Mouse (Mus musculus) ES-E14 (cell line): Measurements from ENCODE around the gene Ralgapa2. TPM values are rescaled to one million over a fixed set of nuclear protein-coding genes. Genes with fewer than 3 reads are reported as not detected.
A peak's percentile ranks its signal among the peaks of the same experiment; 100 is the strongest.

Experiments
- DNase-seq: peaks from one replicate; pipeline ENCODE4 v3.0.0-alpha.2; 2013; ENCODE audit warnings: low read depth, low spot score
- H3K27ac ChIP-seq: 2 replicates; pipeline ENCODE4 v1.5.1; 2012; ENCODE audit warnings: low read depth, mild to moderate bottlenecking, low read length, moderate library complexity, mixed read lengths; ENCODE audit not compliant: poor library complexity, insufficient read depth, severe bottlenecking
- H3K36me3 ChIP-seq: 2 replicates; pipeline ENCODE4 v1.6.1; 2012; ENCODE audit warnings: mild to moderate bottlenecking, low read length, moderate library complexity, mixed read lengths; ENCODE audit not compliant: control insufficient read depth, poor library complexity, insufficient read depth, severe bottlenecking
- H3K4me1 ChIP-seq, 2 experiments: fragments of 150-350 bp in 1 of 2; sonication (generic) in 1 of 2; 2 replicates each; pipeline ENCODE4 v1.6.1; 2012; ENCODE audit warnings: low read length in 2 of 2, mild to moderate bottlenecking in 1 of 2, mixed read lengths in 1 of 2; ENCODE audit not compliant: control insufficient read depth in 2 of 2, insufficient read depth in 2 of 2, poor library complexity in 1 of 2
- H3K4me3 ChIP-seq, 2 experiments: fragments of 150-350 bp in 1 of 2; sonication (generic) in 1 of 2; 2 replicates each; pipeline ENCODE4 v1.5.1; 2012; ENCODE audit warnings: low read length in 2 of 2, low read depth in 1 of 2, mild to moderate bottlenecking in 1 of 2, mixed read lengths in 1 of 2; ENCODE audit not compliant: insufficient read depth in 1 of 2, poor library complexity in 1 of 2, severe bottlenecking in 1 of 2
- H3K9ac ChIP-seq: 2 replicates; pipeline ENCODE4 v1.6.1; 2012; ENCODE audit warnings: low read depth, mild to moderate bottlenecking, low read length, mixed read lengths; ENCODE audit not compliant: poor library complexity, insufficient read depth, severe bottlenecking
- H3K9me3 ChIP-seq: fragments of 150-350 bp; sonication (generic); 2 replicates; pipeline ENCODE4 v1.6.1; 2012; ENCODE audit warnings: low read depth, mild to moderate bottlenecking, low read length; ENCODE audit not compliant: control insufficient read depth, insufficient read depth
- CHD2 ChIP-seq: IDR thresholded peaks from 2 replicates; pipeline ENCODE4 v1.6.1; 2014; ENCODE audit warnings: mild to moderate bottlenecking, low read depth, low read length, inconsistent platforms
- HCFC1 ChIP-seq: IDR thresholded peaks from 2 replicates; pipeline ENCODE4 v1.6.1; 2012; ENCODE audit warnings: low read length, inconsistent platforms, borderline replicate concordance; ENCODE audit not compliant: insufficient read depth
- MAFK ChIP-seq: IDR thresholded peaks from 2 replicates; pipeline ENCODE4 v1.6.1; 2014; ENCODE audit warnings: mild to moderate bottlenecking, low read depth, low read length, inconsistent platforms; ENCODE audit not compliant: insufficient read depth
- ZC3H11A ChIP-seq: IDR thresholded peaks from 2 replicates; pipeline ENCODE4 v1.6.1; 2012; ENCODE audit warnings: low read depth, mild to moderate bottlenecking, inconsistent platforms, low read length, borderline replicate concordance
- ZNF384 ChIP-seq: IDR thresholded peaks from 2 replicates; pipeline ENCODE4 v1.6.1; 2012; ENCODE audit warnings: low read depth, low read length, inconsistent platforms
- in situ Hi-C, 2 experiments: fragments of 600-800 bp; cut with MboI; formaldehyde crosslinking; loops; one replicate each; pipeline ENCODE4 v1.15.1; 2025; ENCODE audit warnings: low sequenced_read_pairs in 2 of 2, inconsistent platforms in 1 of 2; ENCODE audit not compliant: unreplicated experiment in 2 of 2
- total RNA-seq: library from RNA; depleted of rRNA; stranded (reverse); fragments of 300-350 nt; gene quantifications from 2 replicates; pipeline ENCODE4 v1.2.3, GENCODE M21; 2012

The Ralgapa2 gene
- total RNA-seq, 1 experiment: 23.0 TPM

GRCm38 (mm10) chr2:146470947-146471346 lies 41.2 kb downstream of the Ralgapa2 start:
- TF ChIP-seq MAFK (no peak), CHD2 (no peak), HCFC1 (no peak), ZNF384 (no peak), ZC3H11A (no peak)
- in situ Hi-C loops: no loop called here
- DNase-seq: no peak
- Histone ChIP-seq H3K36me3 (no peaks in the 10 kb centered on the region), H3K9me3 (no peaks in the 10 kb centered on the region), H3K4me3 (no peak overlapping the region), H3K4me1 (peaks cover 2 to 9% of the 10 kb centered on the region in 2 experiments; a peak in 3 of 4 replicates), H3K27ac (no peak overlapping the region), H3K9ac (no peak overlapping the region)

GRCm38 (mm10) chr2:146469707-146470420 lies 42.3 kb downstream of the Ralgapa2 start:
- Histone ChIP-seq H3K9ac (no peak overlapping the region), H3K36me3 (no peaks in the 10 kb centered on the region), H3K9me3 (no peaks in the 10 kb centered on the region), H3K27ac (no peak overlapping the region), H3K4me1 (peaks cover 5 to 10% of the 10 kb centered on the region in 2 experiments; a peak in 3 of 4 replicates), H3K4me3 (no peak overlapping the region)
- no peak for DNase-seq
- in situ Hi-C loops: no loop called here
- TF ChIP-seq ZC3H11A (0 out of 2 replicates have a peak, but pooled peaks have one; percentile 41), ZNF384 (no peak), MAFK (no peak), HCFC1 (no peak)

GRCm38 (mm10) chr2:146468898-146469297 lies 43.2 kb downstream of the Ralgapa2 start:
- in situ Hi-C loops: no loop called here
- DNase-seq: no peak
- Histone ChIP-seq H3K9ac (no peak overlapping the region), H3K4me1 (peaks cover 5 to 10% of the 10 kb centered on the region in 2 experiments; a peak in 3 of 4 replicates), H3K9me3 (no peaks in the 10 kb centered on the region), H3K36me3 (no peaks in the 10 kb centered on the region), H3K4me3 (no peak overlapping the region), H3K27ac (no peak overlapping the region)
- TF ChIP-seq MAFK: no peak
- TF ChIP-seq HCFC1: no peak
- no peak for TF ChIP-seq ZC3H11A
- no peak for TF ChIP-seq CHD2
- no peak for TF ChIP-seq ZNF384

GRCm38 (mm10) chr2:146468016-146468415 lies 44.1 kb downstream of the Ralgapa2 start:
- no peaks in the 10 kb centered on the region for H3K9me3 ChIP-seq
- TF ChIP-seq ZNF384: no peak
- TF ChIP-seq CHD2: no peak
- TF ChIP-seq ZC3H11A: no peak
- TF ChIP-seq MAFK: no peak
- no peak for TF ChIP-seq HCFC1
- H3K4me1 ChIP-seq: peaks cover 5 to 10% of the 10 kb centered on the region in 2 experiments; a peak in 3 of 4 replicates
- no peak for DNase-seq
- in situ Hi-C loops: no loop called here
- H3K36me3 ChIP-seq: no peaks in the 10 kb centered on the region; the same call in 1 of the 2 replicates
- H3K9ac ChIP-seq: no peak overlapping the region
- no peak overlapping the region for H3K4me3 ChIP-seq
- no peak overlapping the region for H3K27ac ChIP-seq
